Mouse (Mus musculus) embryonic fibroblast, embryonic 13.5 days (primary cell): ENCODE measurements around the gene Zfp952. TPM values are rescaled to one million over a fixed set of nuclear protein-coding genes. Genes with fewer than 3 reads are reported as not detected.

Experiments
- H3K27ac ChIP-seq: 2 replicates; pipeline ENCODE4 v1.5.1; 2012; ENCODE audit warnings: low read length, control low read depth, inconsistent platforms; ENCODE audit not compliant: insufficient read depth
- H3K4me1 ChIP-seq: 2 replicates; pipeline ENCODE4 v1.6.1; 2011; ENCODE audit warnings: low read length; ENCODE audit not compliant: control insufficient read depth, insufficient read depth
- H3K4me3 ChIP-seq: 2 replicates; pipeline ENCODE4 v1.5.1; 2011; ENCODE audit warnings: mild to moderate bottlenecking, control low read depth, low read length; ENCODE audit not compliant: insufficient read depth
- CTCF ChIP-seq: IDR thresholded peaks from 2 replicates; pipeline ENCODE4 v1.5.1; 2011; ENCODE audit warnings: mild to moderate bottlenecking, control low read depth, low read length, moderate library complexity, borderline replicate concordance; ENCODE audit not compliant: insufficient read depth
- POLR2A ChIP-seq: IDR thresholded peaks from 2 replicates; pipeline ENCODE4 v1.6.1; 2011; ENCODE audit warnings: low read depth, mild to moderate bottlenecking, control low read depth, low read length, moderate library complexity
- polyA plus RNA-seq: library from polyadenylated mRNA; stranded (reverse); fragments of >200 nt; gene quantifications from 2 replicates; pipeline ENCODE4 v1.2.4, GENCODE M21; 2011; ENCODE audit warnings: low read depth; ENCODE audit not compliant: missing spikeins, insufficient read length

Zfp952 gene
- 10.3 and 11.3 TPM in 2 replicates for polyA plus RNA-seq

GRCm38 (mm10) chr17:32992699-32993474, at the start of gene Zfp952:
Zfp952 (plus strand) TSS chr17:32993129.
- Histone ChIP-seq H3K27ac (peak within 1 kb of the TSS; percentile 14; the same call in 1 of the 2 replicates), H3K4me1 (no peaks in the 10 kb centered on the region), H3K4me3 (peak within 1 kb of the TSS; percentile 87)
- TF ChIP-seq CTCF (no peak), POLR2A (peak; percentile 74)

DNA sequence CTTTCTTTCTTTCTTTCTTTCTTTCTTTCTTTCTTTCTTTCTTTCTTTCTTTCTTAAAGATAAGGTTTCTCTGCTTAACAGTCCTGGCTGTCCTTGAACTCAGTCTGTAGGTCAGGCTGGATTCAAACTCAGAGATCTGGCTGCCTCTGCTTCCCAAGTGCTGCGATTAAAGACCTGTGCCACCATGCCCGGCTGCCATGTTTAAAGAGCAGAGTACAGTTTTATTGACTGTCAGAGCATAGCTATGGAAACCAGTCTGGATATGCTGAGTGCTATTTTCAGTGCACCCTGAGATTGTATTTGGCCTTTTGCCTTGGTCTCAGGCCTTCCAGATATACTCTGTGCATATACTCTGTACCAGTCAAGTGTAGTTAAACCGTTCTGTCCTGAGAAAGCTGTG, 49.3 kb upstream of the Zfp952 start:
- TF ChIP-seq CTCF (no peak), POLR2A (no peak)
- no peak overlapping the region for H3K4me3 ChIP-seq
- no peak overlapping the region for H3K27ac ChIP-seq
- 0 out of 2 replicates have a peak, but pooled peaks cover 3% of the 10 kb centered on the region for H3K4me1 ChIP-seq

GRCm38 (mm10) chr17:32944402-32945035, 48.4 kb upstream of the Zfp952 start:
- Histone ChIP-seq H3K4me3 (no peak overlapping the region), H3K27ac (no peak overlapping the region), H3K4me1 (0 out of 2 replicates have a peak, but pooled peaks cover 3% of the 10 kb centered on the region)
- TF ChIP-seq CTCF (no peak), POLR2A (no peak)

- Histone ChIP-seq H3K27ac (no peak overlapping the region), H3K4me3 (peak overlapping the region; percentile 74), H3K4me1 (0 out of 2 replicates have a peak, but pooled peaks cover 3% of the 10 kb centered on the region)
- no peak for TF ChIP-seq CTCF
- no peak for TF ChIP-seq POLR2A
These were observed 46.2 kb upstream of the Zfp952 start for GRCm38 (mm10) chr17:32946716-32947115.

DNA sequence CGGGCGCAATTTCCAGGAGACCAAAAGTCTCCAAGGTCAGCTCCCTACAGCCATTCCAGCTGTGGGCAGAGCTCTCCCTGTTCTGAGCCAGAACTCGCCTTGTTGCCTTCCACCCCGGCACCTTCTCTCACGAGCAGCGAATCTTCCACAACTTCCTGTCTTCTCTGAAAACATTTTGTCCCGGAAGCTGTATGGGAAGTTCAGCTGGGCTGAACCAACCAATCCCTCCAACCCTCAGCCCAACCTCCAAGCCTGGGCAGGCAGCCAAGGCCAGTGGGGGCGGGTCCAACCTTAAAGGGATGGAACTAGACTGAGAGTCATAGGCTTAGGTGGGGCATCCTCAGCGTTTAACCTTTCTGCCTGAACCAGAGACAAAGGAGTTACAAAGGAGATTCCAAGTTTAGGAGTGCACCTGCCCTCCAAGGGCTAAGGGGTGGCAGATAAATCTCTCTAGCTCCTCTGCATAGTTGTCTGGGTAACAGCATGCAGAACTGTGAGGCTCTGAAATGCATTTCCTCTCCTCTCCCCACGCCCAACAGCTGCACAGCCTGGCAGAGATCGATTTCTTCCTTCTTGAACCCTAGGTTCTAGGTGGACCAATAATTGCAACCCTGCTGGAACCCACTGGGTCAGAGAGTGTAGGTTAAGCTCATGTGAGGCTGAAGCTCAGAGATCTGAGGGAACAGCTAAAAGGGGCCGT, 45.6 kb upstream of the Zfp952 start, which contains the start of gene Cyp4f13:
Gene Cyp4f13 (minus strand): TSS at position 188 of the 700 bp plus-strand sequence.
- 0 out of 2 replicates have a peak, but pooled peaks cover 3% of the 10 kb centered on the region for H3K4me1 ChIP-seq
- TF ChIP-seq CTCF, result no peak
- peak; percentile 84 for TF ChIP-seq POLR2A
- no peak within 1 kb of the TSS for H3K27ac ChIP-seq
- H3K4me3 ChIP-seq, result peak within 1 kb of the TSS; percentile 74

DNA sequence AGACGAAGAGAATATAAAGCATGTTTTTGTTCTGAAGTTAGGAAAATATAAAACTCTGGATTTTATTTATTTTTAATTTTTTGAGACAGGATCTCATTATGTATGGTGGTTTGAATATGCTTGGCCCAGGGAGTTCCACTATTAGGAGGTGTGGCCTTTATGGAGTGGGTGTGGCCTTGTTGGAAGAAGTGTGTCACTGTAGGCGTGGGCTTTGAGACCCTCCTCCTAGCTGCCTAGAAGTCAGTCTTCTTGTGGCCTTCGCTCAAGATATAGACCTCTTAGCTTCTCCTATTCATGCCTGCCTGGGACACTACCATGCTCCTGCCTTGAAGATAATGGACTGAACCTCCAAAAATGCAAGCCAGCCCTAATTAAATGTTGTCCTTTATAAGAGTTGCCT, 42.8 kb upstream of the Zfp952 start:
- TF ChIP-seq CTCF, result no peak
- no peak for TF ChIP-seq POLR2A
- H3K27ac ChIP-seq, result no peak overlapping the region
- H3K4me3 ChIP-seq, result no peak overlapping the region
- H3K4me1 ChIP-seq, result 0 out of 2 replicates have a peak, but pooled peaks cover 3% of the 10 kb centered on the region

GRCm38 (mm10) chr17:32951006-32951405, 41.9 kb upstream of the Zfp952 start:
- H3K4me3 ChIP-seq, result no peak overlapping the region
- TF ChIP-seq CTCF, result no peak
- TF ChIP-seq POLR2A, result no peak
- 0 out of 2 replicates have a peak, but pooled peaks cover 3% of the 10 kb centered on the region for H3K4me1 ChIP-seq
- no peak overlapping the region for H3K27ac ChIP-seq

GRCm38 (mm10) chr17:32951441-32951840, 41.5 kb upstream of the Zfp952 start:
- TF ChIP-seq CTCF (peak; percentile 53; the same call in 1 of the 2 replicates), POLR2A (no peak)
- H3K27ac ChIP-seq, result no peak overlapping the region
- no peak overlapping the region for H3K4me3 ChIP-seq
- H3K4me1 ChIP-seq, result 0 out of 2 replicates have a peak, but pooled peaks cover under 1% of the 10 kb centered on the region

DNA sequence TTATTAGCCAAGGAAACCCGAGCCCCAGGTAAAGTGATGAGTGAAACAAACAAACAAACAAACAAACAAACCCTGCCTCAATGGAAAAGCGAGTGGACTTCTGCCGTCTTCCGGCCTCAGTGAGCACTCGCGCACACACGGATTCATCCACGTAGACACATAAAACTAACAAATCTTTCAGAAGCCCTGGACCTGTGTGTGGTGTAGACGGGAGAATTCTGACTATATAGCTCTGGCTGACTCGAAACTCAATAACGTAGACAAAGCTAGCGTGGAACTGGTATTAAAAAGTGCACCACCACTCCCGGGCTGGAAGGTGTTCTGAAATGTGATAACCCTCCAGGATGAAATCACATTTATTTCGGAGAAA, 27.7 kb upstream of the Zfp952 start:
- Histone ChIP-seq H3K4me1 (no peaks in the 10 kb centered on the region), H3K4me3 (peak overlapping the region; percentile 72), H3K27ac (peak overlapping the region; percentile 36)
- TF ChIP-seq CTCF (no peak), POLR2A (no peak)
